Mouse (Mus musculus): ENCODE results near the gene Tmprss7.

- no peak for TF ChIP-seq POLR2A (IDR thresholded peaks at IDR 0.05; ENCODE audit: insufficient read depth, low read depth, low read length)
- no peak for TF ChIP-seq CTCF (IDR thresholded peaks at IDR 0.05)
Measured at GRCm38 (mm10) chr16:45651497-45651896, 42.0 kb downstream of the Tmprss7 start.
